Mouse (Mus musculus) midbrain, embryonic 11.5 days (tissue): ENCODE results near the gene Myt1. TPM values are rescaled to one million over a fixed set of nuclear protein-coding genes. Genes with fewer than 3 reads are reported as not detected.

Source experiments
- ATAC-seq: fragments of 200-750 bp; cut with Nextera tagmentation; 2 replicates; pipeline ENCODE4 v1.8.0; 2017; ENCODE audit warnings: moderate TSS enrichment, moderate library complexity; ENCODE audit not compliant: low FRiP score
- DNase-seq: peaks from one replicate; pipeline ENCODE4 v3.0.0; 2015; ENCODE audit warnings: low spot score; ENCODE audit errors: missing footprints
- H3K27ac ChIP-seq: fragments of 300-500 bp; sonication (generic); 2 replicates; pipeline ENCODE4 v1.5.1; 2014; ENCODE audit warnings: low read depth, low read length
- H3K27me3 ChIP-seq: fragments of 300-500 bp; sonication (generic); 2 replicates; pipeline ENCODE4 v1.6.1; 2014; ENCODE audit warnings: mild to moderate bottlenecking, low read length, moderate library complexity, mixed read lengths; ENCODE audit not compliant: control insufficient read depth, insufficient read depth
- H3K36me3 ChIP-seq: fragments of 300-500 bp; sonication (generic); 2 replicates; pipeline ENCODE4 v1.6.1; 2014; ENCODE audit warnings: mild to moderate bottlenecking, low read length, moderate library complexity, mixed read lengths; ENCODE audit not compliant: control insufficient read depth, insufficient read depth
- H3K4me1 ChIP-seq: fragments of 300-500 bp; sonication (generic); 2 replicates; pipeline ENCODE4 v1.6.1; 2014; ENCODE audit warnings: low read length; ENCODE audit not compliant: control insufficient read depth, insufficient read depth
- H3K4me2 ChIP-seq: fragments of 300-500 bp; sonication (generic); 2 replicates; pipeline ENCODE4 v1.6.1; 2014; ENCODE audit warnings: mild to moderate bottlenecking, moderate library complexity
- H3K4me3 ChIP-seq: fragments of 300-500 bp; sonication (generic); 2 replicates; pipeline ENCODE4 v1.5.1; 2014; ENCODE audit warnings: low read depth, low read length
- H3K9ac ChIP-seq: fragments of 300-500 bp; sonication (generic); 2 replicates; pipeline ENCODE4 v1.6.1; 2014; ENCODE audit warnings: low read length
- H3K9me3 ChIP-seq: fragments of 300-500 bp; sonication (generic); 2 replicates; pipeline ENCODE4 v1.6.1; 2016; ENCODE audit warnings: low read length; ENCODE audit not compliant: control insufficient read depth
- WGBS: fragments of 180-500 bp; shearing (Covaris S2); extraction: QIAGEN DNeasy Blood & Tissue Kit; methylation state at CpG from one replicate; pipeline ENCODE4 v1.1.7; 2014; 5-methylcytosine and 5-hydroxymethylcytosine counted together
- polyA plus RNA-seq: library from polyadenylated mRNA; unstranded; fragments of >200 nt; fragmentation: Nextera tagmentation; extraction: Ambion mirVana; gene quantifications from 2 replicates; pipeline ENCODE4 v1.2.1, GENCODE M21; 2014

The Myt1 gene
- polyA plus RNA-seq, 1 experiment from 2014 or later, result 28.7 TPM

DNA sequence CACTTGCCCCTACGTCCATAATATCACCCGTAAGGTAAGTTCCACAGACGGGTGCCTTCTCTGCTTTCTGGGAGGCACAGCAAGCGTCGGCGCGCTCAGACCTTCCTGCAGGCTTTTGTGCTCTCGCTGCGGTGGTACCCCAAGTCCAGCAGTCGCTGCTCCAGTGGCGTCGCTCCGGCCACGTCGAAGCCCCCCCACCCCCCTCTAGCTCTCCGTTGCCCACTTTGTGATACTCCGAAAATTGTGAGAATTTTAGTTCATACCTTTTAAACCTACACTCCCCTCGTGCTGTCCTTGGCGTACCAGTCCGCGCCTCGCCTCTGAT, 101.4 kb downstream of the Myt1 start:
- WGBS, result under 1% methylated on average over 22 of the region's 22 CpGs
- no peaks in the 10 kb centered on the region for H3K36me3 ChIP-seq
- DNase-seq (peak; percentile 97), ATAC-seq (peak; percentile 70)
- H3K27ac ChIP-seq, result peak overlapping the region; percentile 51; the same call in 1 of the 2 replicates
- H3K4me2 ChIP-seq, result peak overlapping the region; percentile 87
- peak overlapping the region; percentile 84 for H3K4me3 ChIP-seq
- peak overlapping the region; percentile 88 for H3K9ac ChIP-seq
- no peaks in the 10 kb centered on the region for H3K27me3 ChIP-seq
- H3K9me3 ChIP-seq, result no peaks in the 10 kb centered on the region
- H3K4me1 ChIP-seq, result peaks cover 11% of the 10 kb centered on the region

DNA sequence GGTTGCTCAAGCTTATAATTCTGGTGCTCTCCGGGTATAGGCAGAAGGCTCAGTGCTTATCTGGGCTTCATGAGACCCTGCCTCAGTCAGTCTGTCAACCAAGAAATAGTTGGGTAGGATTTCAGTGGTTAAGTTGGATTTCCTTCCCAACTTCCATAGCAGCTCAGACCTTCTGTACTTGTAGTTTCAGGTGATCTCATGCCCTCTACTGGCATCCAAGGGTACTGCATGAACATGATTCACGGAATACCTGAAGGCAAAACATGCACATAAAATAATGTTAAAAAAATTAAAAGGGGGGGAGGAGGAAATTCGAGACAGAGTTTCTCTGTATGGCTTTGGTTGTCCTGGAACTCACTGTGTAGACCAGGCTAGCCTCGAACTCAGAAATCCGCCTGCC, 103.8 kb downstream of the Myt1 start:
- Histone ChIP-seq H3K36me3 (peaks cover 2% of the 10 kb centered on the region; the same call in 1 of the 2 replicates), H3K9me3 (no peaks in the 10 kb centered on the region), H3K4me3 (no peak overlapping the region), H3K4me2 (no peak overlapping the region), H3K9ac (no peak overlapping the region), H3K27me3 (no peaks in the 10 kb centered on the region), H3K27ac (no peak overlapping the region), H3K4me1 (peaks cover 11% of the 10 kb centered on the region)
- 63% methylated on average over 5 of the region's 5 CpGs for whole genome bisulfite sequencing
- ATAC-seq (no peak), DNase-seq (peak; percentile 92)

DNA sequence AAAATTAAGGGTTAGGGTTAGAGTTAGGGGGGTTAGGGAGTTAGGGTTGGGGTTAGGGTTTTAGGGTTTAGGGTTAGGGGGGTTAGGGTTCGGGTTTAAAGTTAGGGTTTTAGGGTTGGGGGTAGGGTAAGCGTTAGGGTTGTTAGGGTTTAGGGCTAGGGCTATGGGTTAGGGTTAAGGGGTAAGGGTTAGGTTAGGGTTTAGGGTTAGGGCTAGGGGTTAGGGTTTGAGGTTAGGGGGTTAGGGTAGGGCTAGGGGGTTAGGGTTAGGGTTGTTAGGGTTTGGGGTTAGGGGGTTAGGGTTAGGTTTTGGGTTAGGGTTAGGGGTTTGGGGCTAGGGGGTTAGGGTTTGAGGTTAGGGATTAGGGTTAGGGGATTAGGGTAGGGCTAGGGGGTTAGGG, 107.9 kb downstream of the Myt1 start:
- Histone ChIP-seq H3K36me3 (peaks cover 2% of the 10 kb centered on the region; the same call in 1 of the 2 replicates), H3K4me3 (no peak overlapping the region), H3K4me1 (no peaks in the 10 kb centered on the region), H3K27me3 (no peaks in the 10 kb centered on the region), H3K27ac (no peak overlapping the region), H3K4me2 (no peak overlapping the region), H3K9me3 (no peaks in the 10 kb centered on the region), H3K9ac (no peak overlapping the region)
- WGBS, result 97% methylated on average over 2 of the region's 2 CpGs
- DNase-seq, result no peak
- ATAC-seq, result no peak

Other genes with a start within 250 kb of the Myt1 start
- gene Dnajc5, start 242.8 kb upstream of the Myt1 start, polyA plus RNA-seq, result 93.6 and 102 TPM in 2 replicates
- 46.4 and 50.2 TPM in 2 replicates for gene Uckl1, start 178.4 kb upstream of the Myt1 start, polyA plus RNA-seq
- 77.0 and 82.6 TPM in 2 replicates for gene Prpf6, start 171.5 kb upstream of the Myt1 start, polyA plus RNA-seq
- 24.6 and 27.0 TPM in 2 replicates for gene Zfp512b, start 170.5 kb upstream of the Myt1 start, polyA plus RNA-seq
- 63.4 and 64.4 TPM in 2 replicates for gene Samd10, start 164.1 kb upstream of the Myt1 start, polyA plus RNA-seq
- gene Gm29797, start 106.3 kb upstream of the Myt1 start, polyA plus RNA-seq, result not detected in 2 replicates
- 12.5 and 14.6 TPM in 2 replicates for gene Sox18, start 91.7 kb upstream of the Myt1 start, polyA plus RNA-seq
- 15.5 and 16.0 TPM in 2 replicates for gene Tcea2, start 83.0 kb upstream of the Myt1 start, polyA plus RNA-seq
- gene Rgs19, start 69.4 kb upstream of the Myt1 start, polyA plus RNA-seq, result 61.6 and 65.4 TPM in 2 replicates
- not detected in 2 replicates for gene Lkaaear1, start 64.9 kb upstream of the Myt1 start, polyA plus RNA-seq
- 21.7 and 22.9 TPM in 2 replicates for gene Oprl1, start 48.3 kb upstream of the Myt1 start, polyA plus RNA-seq
- 36.5 and 37.7 TPM in 2 replicates for gene Pcmtd2, start 74.5 kb downstream of the Myt1 start, polyA plus RNA-seq
- gene Polr3k, start 101.0 kb downstream of the Myt1 start, polyA plus RNA-seq, result 100 and 102 TPM in 2 replicates
- not detected in 2 replicates for gene Gm14496, start 227.8 kb downstream of the Myt1 start, polyA plus RNA-seq